Mouse (Mus musculus) adrenal gland, postnatal 25 days (tissue): ENCODE measurements around the gene Elovl3. TPM values are rescaled to one million over a fixed set of nuclear protein-coding genes. Genes with fewer than 3 reads are reported as not detected.

Experiments used
- total RNA-seq: library from RNA; stranded (reverse); gene quantifications from 2 replicates; pipeline ENCODE4 v1.2.3, GENCODE M21; 2021

Elovl3 gene
- total RNA-seq, 1 experiment from 2014 or later, result 4.7 TPM

Other genes with a start within 250 kb of the Elovl3 start
- gene Armh3, start 133.4 kb upstream of the Elovl3 start, total RNA-seq, result 16.9 and 19.7 TPM in 2 replicates
- gene Hps6, start 128.4 kb upstream of the Elovl3 start, total RNA-seq, result 19.9 and 26.3 TPM in 2 replicates
- 25.7 and 32.7 TPM in 2 replicates for gene Pprc1, start 87.0 kb upstream of the Elovl3 start, total RNA-seq
- 76.2 and 94.9 TPM in 2 replicates for gene Ldb1, start 86.7 kb upstream of the Elovl3 start, total RNA-seq
- gene Nolc1, start 56.0 kb upstream of the Elovl3 start, total RNA-seq, result 43.4 and 54.5 TPM in 2 replicates
- gene Pitx3, start 16.4 kb downstream of the Elovl3 start, total RNA-seq, result not detected in 2 replicates
- 76.8 and 97.2 TPM in 2 replicates for gene Gbf1, start 20.6 kb downstream of the Elovl3 start, total RNA-seq
- 42.4 and 44.3 TPM in 2 replicates for gene Nfkb2, start 172.4 kb downstream of the Elovl3 start, total RNA-seq
- 8.6 and 12.7 TPM in 2 replicates for gene Psd, start 195.3 kb downstream of the Elovl3 start, total RNA-seq
- 9.8 and 13.4 TPM in 2 replicates for gene Fbxl15, start 196.3 kb downstream of the Elovl3 start, total RNA-seq
- gene Cuedc2, start 206.8 kb downstream of the Elovl3 start, total RNA-seq, result 64.1 and 81.8 TPM in 2 replicates
- gene Mfsd13a, start 209.2 kb downstream of the Elovl3 start, total RNA-seq, result 6.3 and 8.8 TPM in 2 replicates
- gene 2310034G01Rik, start 218.4 kb downstream of the Elovl3 start, total RNA-seq, result 1.2 TPM in 1 of 2 replicates, not detected in the other